Mouse (Mus musculus) kidney, postnatal 4 days (tissue): ENCODE measurements around the gene Rnf113a1.
"Not testable (repeated sequence)": the region's sequence is repeated elsewhere in the genome, so short reads cannot be mapped to it uniquely, and the experiment has no call there.

ENCODE experiments used
- DNase-seq, 2 experiments: peaks; one replicate each; pipeline ENCODE4 v3.0.0; 2021; ENCODE audit warnings: mixed read lengths in 2 of 2

Rnf113a1 gene

DNA sequence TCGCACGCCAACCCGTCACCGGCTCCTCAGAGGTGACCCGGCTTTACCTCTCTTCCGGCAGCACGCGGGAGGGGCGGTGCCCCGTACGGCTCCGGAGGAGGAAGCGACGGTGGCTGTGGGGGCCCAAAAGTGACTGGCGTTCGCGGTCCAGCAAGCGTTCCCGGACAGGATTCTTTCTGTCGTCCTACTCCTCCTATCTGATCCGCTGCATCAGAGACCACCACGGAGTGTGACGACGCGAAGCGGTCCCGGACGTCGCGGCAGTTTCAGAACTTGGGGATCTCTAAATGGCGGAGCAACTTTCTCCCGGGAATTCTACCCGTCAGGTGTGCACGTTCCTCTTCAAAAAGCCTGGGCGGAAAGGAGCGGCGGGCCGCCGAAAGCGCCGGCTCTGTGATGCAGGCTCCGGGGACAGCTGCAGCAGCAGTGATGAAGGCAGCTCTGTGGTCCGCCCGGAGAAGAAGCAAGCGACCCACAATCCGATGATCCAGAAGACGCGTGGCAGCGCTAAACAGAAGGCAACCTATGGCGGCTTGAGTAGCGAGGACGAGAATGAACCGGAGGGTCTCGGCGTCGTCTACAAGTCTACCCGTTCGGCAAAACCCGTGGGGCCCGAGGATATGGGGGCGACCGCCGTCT lies at the start of gene Rnf113a1, which contains the start of gene Ndufa1:
TSS of gene Rnf113a1 (plus strand) at position 141 of the 639 bp plus-strand sequence.
TSS of gene Ndufa1 (minus strand) at position 59 of the 639 bp plus-strand sequence.
- peak; percentile 88 to 92 for DNase-seq

- DNase-seq, result no peak
Measured at GRCm38 (mm10) chrX:37141732-37142131, 49.3 kb upstream of the Rnf113a1 start.

- not testable (repeated sequence) for DNase-seq
Measured at GRCm38 (mm10) chrX:37144498-37144897, 46.5 kb upstream of the Rnf113a1 start.

DNA sequence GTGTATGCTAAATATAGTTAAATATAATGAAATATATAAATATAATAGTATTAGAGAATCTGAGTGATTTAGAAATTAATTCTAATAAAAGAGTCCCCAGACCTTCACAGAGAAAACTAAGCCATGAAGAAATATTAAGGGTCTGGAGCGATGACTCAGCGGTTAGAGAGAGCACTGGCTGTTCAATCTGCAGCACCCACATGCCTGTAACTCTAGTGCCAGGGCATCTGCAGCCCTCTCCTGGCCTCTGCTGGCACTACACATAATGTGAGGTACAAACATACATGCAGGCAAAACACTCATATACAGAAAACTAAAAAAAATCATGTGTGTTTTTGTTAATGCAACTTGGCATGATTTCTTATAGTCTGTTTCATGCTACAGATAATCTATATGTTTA lies 46.1 kb upstream of the Rnf113a1 start:
- DNase-seq, result peak; percentile 27 to 33

DNA sequence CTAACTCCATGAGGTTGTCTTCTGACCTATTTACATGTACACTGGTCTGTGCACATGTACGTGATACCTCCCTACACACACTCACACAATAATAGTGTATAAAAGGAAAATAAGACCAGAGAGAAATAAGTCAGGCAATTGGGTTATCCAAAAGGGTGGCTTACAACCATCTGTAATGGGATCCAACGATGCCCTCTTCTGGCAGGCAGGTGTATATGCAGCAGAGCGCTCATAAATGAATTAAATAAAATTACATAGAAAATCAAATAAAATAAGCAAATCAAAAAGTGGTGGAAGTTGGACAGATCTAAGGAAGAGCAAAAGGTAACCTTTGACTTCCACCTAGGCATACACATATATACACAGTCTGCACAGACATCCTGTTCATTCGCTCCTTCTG lies 33.2 kb upstream of the Rnf113a1 start:
- peak in 1 of 2 experiments; percentile 4 for DNase-seq

DNA sequence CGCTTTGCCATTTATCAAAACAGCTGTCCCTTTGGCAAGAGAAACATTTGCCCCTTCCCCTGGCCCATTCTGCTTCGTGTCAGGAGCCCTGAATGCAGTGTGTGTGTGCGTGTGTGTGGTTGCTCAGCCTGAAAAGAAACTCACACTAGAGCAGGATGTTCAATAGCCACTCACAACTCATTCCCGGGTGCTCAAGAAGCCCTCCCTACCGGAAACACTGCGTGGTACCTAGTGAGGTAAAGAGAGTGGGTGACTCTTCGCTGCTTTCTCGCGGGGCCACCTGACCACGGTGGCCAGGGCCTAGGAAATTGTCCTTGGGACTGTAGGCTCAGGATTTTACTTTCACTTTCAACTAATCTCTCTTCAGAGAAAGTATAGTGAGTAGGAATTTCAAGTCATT lies 29.9 kb upstream of the Rnf113a1 start:
- DNase-seq, result no peak

- no peak for DNase-seq
Measured at GRCm38 (mm10) chrX:37163115-37163514, 27.9 kb upstream of the Rnf113a1 start.

DNA sequence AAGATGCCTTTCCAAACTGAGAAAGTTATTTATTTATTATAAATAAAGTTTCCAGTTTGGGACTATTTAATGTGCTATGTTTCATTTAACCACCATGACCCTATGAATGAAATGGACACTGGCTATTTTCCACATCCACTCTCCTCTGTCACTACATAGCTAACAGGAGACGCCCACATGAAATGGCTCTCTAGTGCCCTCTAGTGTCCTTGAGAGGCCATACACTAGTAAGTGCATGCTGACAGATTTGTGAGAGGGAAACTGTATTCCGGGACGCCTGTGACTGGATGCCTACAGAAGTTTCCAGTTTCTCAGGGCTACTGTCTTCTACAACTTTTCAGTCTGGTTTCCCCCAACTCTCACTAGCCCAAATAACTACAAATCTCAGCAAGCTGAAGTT lies 24.0 kb upstream of the Rnf113a1 start:
- DNase-seq, result peak; percentile 25 to 49

DNA sequence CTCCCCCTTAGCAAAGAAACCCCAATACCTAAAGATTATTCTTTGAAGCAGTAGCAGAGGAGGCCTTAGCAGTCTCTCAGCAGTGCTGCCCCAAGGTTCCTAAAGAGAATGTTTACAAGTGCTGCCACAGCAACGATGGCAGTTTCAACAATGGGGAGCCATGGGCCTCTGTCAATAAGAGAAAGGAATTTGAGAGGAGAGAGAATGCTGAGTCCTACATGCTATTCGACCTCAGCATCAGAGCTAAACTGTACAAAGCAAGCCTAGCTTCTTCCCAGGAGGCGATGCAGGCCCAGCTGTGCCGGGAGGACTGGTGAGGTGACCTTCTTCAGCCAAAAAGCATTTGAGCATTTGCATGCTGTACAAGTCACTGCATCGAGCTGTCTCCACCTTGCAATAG lies 22.3 kb upstream of the Rnf113a1 start, which contains the start of gene Akap14:
TSS of gene Akap14 (minus strand) at position 101 of the 400 bp plus-strand sequence.
- DNase-seq, result no peak

- DNase-seq, result not testable (repeated sequence)
Measured at GRCm38 (mm10) chrX:37184401-37184800, 6.6 kb upstream of the Rnf113a1 start.

- DNase-seq, result no peak
Measured at GRCm38 (mm10) chrX:37190755-37191104, 315 bp upstream of the Rnf113a1 start.

GRCm38 (mm10) chrX:37191744-37192379 lies 817 bp downstream of the Rnf113a1 start:
- DNase-seq, result peak; percentile 5 to 11

DNA sequence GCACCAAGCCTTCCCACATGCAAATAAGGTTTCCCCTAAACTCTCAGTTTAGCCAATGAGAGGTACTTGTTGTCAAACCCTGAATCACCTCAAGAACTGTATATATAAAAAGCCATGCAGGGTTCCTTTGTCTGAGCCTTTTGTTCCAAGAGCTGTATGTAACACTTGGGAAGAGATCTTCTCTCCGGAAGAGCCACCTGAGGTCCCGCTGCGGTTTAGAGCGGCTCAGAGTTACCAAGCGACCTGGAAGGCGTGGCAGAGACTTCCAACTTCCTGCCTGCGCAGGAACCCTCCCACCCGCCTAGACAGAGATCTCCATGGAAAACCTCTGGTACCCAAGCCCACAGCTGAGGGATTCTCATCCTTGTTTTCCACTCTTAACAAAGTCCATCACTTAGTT lies 7.6 kb downstream of the Rnf113a1 start:
- DNase-seq, result no peak

- DNase-seq, result no peak
Measured at GRCm38 (mm10) chrX:37210941-37211340, 19.9 kb downstream of the Rnf113a1 start, which contains the start of gene Gm9. TSS of gene Gm9 (minus strand) at chrX:37211041.

DNA sequence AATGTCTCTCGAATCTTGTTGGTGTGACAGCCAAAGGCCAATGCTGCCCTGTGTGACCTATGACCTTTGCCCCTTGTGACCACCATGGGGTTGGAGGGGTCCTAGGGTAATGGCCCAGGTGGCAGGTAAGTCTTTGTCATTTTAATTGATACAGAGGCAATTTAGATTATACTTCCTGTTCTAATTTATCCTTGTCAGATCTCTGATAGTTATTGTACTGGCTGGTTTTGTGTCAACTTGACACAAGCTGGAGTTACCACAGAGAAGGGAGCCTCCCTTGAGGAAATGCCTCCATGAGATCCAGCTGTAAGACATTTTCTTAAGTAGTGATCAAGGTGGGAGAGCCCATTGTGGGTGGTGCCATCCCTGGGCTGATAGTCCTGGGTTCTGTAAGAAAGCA lies 31.1 kb downstream of the Rnf113a1 start, which contains the start of gene Rhox1:
TSS of gene Rhox1 (minus strand) at position 101 of the 400 bp plus-strand sequence.
- not testable (repeated sequence) for DNase-seq
